Mouse (Mus musculus): Measurements from ENCODE around the gene Rnf150. TPM values are rescaled to one million over a fixed set of nuclear protein-coding genes. Genes with fewer than 3 reads are reported as not detected.

The Rnf150 gene
- total and polyA plus RNA-seq, 3 experiments = 0.13 to 0.50 (median 0.39) TPM

GRCm38 (mm10) chr8:82840963-82841362, 22.2 kb upstream of the Rnf150 start:
- Histone ChIP-seq H3K9me3 (replicated peaks; ENCODE audit: low read length) (no peaks in the 10 kb centered on the region), H3K27ac (ENCODE audit: insufficient read depth, low read depth) (no peak overlapping the region), H3K4me3 (replicated peaks in 1 of 3; ENCODE audit: low read depth in 2 of 3, low read length in 2 of 3, poor library complexity in 1 of 3) (no peak overlapping the region), H3K4me2 (ENCODE audit: insufficient read depth, low read depth, poor library complexity, severe bottlenecking) (no peak overlapping the region), H3K4me1 (ENCODE audit: control insufficient read depth in 1 of 2, insufficient read depth in 2 of 2) (peaks cover 6 to 25% of the 10 kb centered on the region in 2 experiments), H3K27me3 (replicated peaks) (no peaks in the 10 kb centered on the region), H3K79me2 (replicated peaks; ENCODE audit: control insufficient read depth, extremely low read depth, insufficient read depth, poor library complexity, severe bottlenecking) (no peaks in the 10 kb centered on the region), H3K9ac (ENCODE audit: insufficient read depth, low read depth) (no peak overlapping the region), H3K36me3 (replicated peaks in 1 of 2; ENCODE audit: control insufficient read depth in 1 of 2, insufficient read depth in 1 of 2, low read length in 1 of 2) (no peaks in the 10 kb centered on the region)
- dilution Hi-C loops (cut with MboI; ENCODE audit: extremely low pct_ligation_motif_present, extremely low pct_unique_long_range_greater_than_20kb, low sequenced_read_pairs) = no loop called here
- TF ChIP-seq HCFC1 (IDR thresholded peaks at IDR 0.05; ENCODE audit: low read depth, low read length) = no peak
- TF ChIP-seq POLR2A (IDR thresholded peaks at IDR 0.05; ENCODE audit: low read depth, low read length) = no peak
- no peak for TF ChIP-seq SIN3A (IDR thresholded peaks at IDR 0.05; ENCODE audit: low read length)
- TF ChIP-seq E2F4 (IDR thresholded peaks at IDR 0.05; ENCODE audit: insufficient replicate concordance, low read depth, low read length) = no peak
- no peak for TF ChIP-seq IRF4 (IDR thresholded peaks at IDR 0.05; ENCODE audit: low read depth, low read length)
- no peak for TF ChIP-seq POLR2AphosphoS2 (IDR thresholded peaks at IDR 0.05; ENCODE audit: low read depth, low read length)
- TF ChIP-seq MAX (IDR thresholded peaks at IDR 0.05; ENCODE audit: low read length) = no peak
- TF ChIP-seq ZKSCAN1 (IDR thresholded peaks at IDR 0.05; ENCODE audit: borderline replicate concordance, low read depth, low read length) = no peak
- no peak for TF ChIP-seq MAFK (IDR thresholded peaks at IDR 0.05; ENCODE audit: insufficient replicate concordance, low read length)
- no peak for TF ChIP-seq MEF2A (IDR thresholded peaks at IDR 0.05; ENCODE audit: borderline replicate concordance, low read depth, low read length)
- TF ChIP-seq PAX5 (IDR thresholded peaks at IDR 0.05; ENCODE audit: low read length) = no peak
- no peak for TF ChIP-seq MXI1 (IDR thresholded peaks at IDR 0.05; ENCODE audit: low read depth, low read length)
- TF ChIP-seq NELFE (IDR thresholded peaks at IDR 0.05; ENCODE audit: low read depth, low read length) = no peak
- in situ Hi-C loops (cut with MboI; ENCODE audit: low pct_ligation_motif_present, low pct_unique_long_range_greater_than_20kb, low sequenced_read_pairs) = loop anchor here (25.0 kb wide), 1 partner anchor 504 kb away; no protein-coding TSS in a partner anchor
- DNase-seq (ENCODE audit: extremely low read depth) = no peak

GRCm38 (mm10) chr8:82841520-82842142, 21.5 kb upstream of the Rnf150 start:
- Histone ChIP-seq H3K9me3 (replicated peaks; ENCODE audit: low read length) (no peaks in the 10 kb centered on the region), H3K36me3 (replicated peaks in 1 of 2; ENCODE audit: control insufficient read depth in 1 of 2, insufficient read depth in 1 of 2, low read length in 1 of 2) (no peaks in the 10 kb centered on the region), H3K4me1 (ENCODE audit: control insufficient read depth in 1 of 2, insufficient read depth in 2 of 2) (peaks cover 6 to 32% of the 10 kb centered on the region in 2 experiments), H3K27ac (ENCODE audit: insufficient read depth, low read depth) (no peak overlapping the region), H3K79me2 (replicated peaks; ENCODE audit: control insufficient read depth, extremely low read depth, insufficient read depth, poor library complexity, severe bottlenecking) (no peaks in the 10 kb centered on the region), H3K4me2 (ENCODE audit: insufficient read depth, low read depth, poor library complexity, severe bottlenecking) (no peak overlapping the region), H3K4me3 (replicated peaks in 1 of 3; ENCODE audit: low read depth in 2 of 3, low read length in 2 of 3, poor library complexity in 1 of 3) (no peak overlapping the region), H3K9ac (ENCODE audit: insufficient read depth, low read depth) (no peak overlapping the region), H3K27me3 (replicated peaks) (no peaks in the 10 kb centered on the region)
- in situ Hi-C loops (cut with MboI; ENCODE audit: low pct_ligation_motif_present, low pct_unique_long_range_greater_than_20kb, low sequenced_read_pairs) = loop anchor here (25.0 kb wide), 1 partner anchor 504 kb away; no protein-coding TSS in a partner anchor
- TF ChIP-seq ZC3H11A (IDR thresholded peaks at IDR 0.05; ENCODE audit: low read depth, low read length) (peak; percentile 34; the same call in 1 of the 2 replicates), RAD21 (IDR thresholded peaks at IDR 0.05; ENCODE audit: low read depth, low read length) (peak; percentile 85), KAT2A (IDR thresholded peaks at IDR 0.05; ENCODE audit: insufficient replicate concordance, low read length) (no peak), NRF1 (IDR thresholded peaks at IDR 0.05; ENCODE audit: low read depth, low read length) (no peak), CTCF (conservative IDR thresholded peaks at IDR 0.05 in 1 of 2, IDR thresholded peaks at IDR 0.05 in 1 of 2; ENCODE audit: low read depth in 2 of 2, low read length in 2 of 2) (peak; percentile 30 to 75; a peak in 3 of 4 replicates), MAZ (IDR thresholded peaks at IDR 0.05; ENCODE audit: low read depth, low read length) (no peak), SMC3 (IDR thresholded peaks at IDR 0.05; ENCODE audit: low read depth, low read length) (peak; percentile 53)
- dilution Hi-C loops (cut with MboI; ENCODE audit: extremely low pct_ligation_motif_present, extremely low pct_unique_long_range_greater_than_20kb, low sequenced_read_pairs) = no loop called here
- DNase-seq (ENCODE audit: extremely low read depth) = no peak

Data from CH12.LX (cell line).